Mouse (Mus musculus) gastrocnemius, postnatal 36 days (tissue): ENCODE measurements around the gene Sp1. TPM values are rescaled to one million over a fixed set of nuclear protein-coding genes. Genes with fewer than 3 reads are reported as not detected.
A peak's percentile ranks its signal among the peaks of the same experiment; 100 is the strongest.

Experiments used
- DNase-seq, 2 experiments: peaks; one replicate each; pipeline ENCODE4 v3.0.0; 2022
- intact Hi-C: fragments of 180-260 bp; cut with DNase I; formaldehyde crosslinking; loops from one replicate; pipeline ENCODE4 v1.15.1; 2025
- total RNA-seq, 2 experiments: library from RNA; stranded (reverse); gene quantifications; 2 replicates each; pipeline ENCODE4 v1.2.3; 2021

Gene Sp1
- total RNA-seq, 2 experiments from 2014 or later: 20.2 to 22.8 TPM

- intact Hi-C loops: no loop called here
- peak; percentile 85 to 95 for DNase-seq
Measured at GRCm38 (mm10) chr15:102470183-102470604, 64.3 kb downstream of the Sp1 start, which contains the start of gene Pcbp2. Pcbp2 (plus strand) TSS chr15:102470539.

DNA sequence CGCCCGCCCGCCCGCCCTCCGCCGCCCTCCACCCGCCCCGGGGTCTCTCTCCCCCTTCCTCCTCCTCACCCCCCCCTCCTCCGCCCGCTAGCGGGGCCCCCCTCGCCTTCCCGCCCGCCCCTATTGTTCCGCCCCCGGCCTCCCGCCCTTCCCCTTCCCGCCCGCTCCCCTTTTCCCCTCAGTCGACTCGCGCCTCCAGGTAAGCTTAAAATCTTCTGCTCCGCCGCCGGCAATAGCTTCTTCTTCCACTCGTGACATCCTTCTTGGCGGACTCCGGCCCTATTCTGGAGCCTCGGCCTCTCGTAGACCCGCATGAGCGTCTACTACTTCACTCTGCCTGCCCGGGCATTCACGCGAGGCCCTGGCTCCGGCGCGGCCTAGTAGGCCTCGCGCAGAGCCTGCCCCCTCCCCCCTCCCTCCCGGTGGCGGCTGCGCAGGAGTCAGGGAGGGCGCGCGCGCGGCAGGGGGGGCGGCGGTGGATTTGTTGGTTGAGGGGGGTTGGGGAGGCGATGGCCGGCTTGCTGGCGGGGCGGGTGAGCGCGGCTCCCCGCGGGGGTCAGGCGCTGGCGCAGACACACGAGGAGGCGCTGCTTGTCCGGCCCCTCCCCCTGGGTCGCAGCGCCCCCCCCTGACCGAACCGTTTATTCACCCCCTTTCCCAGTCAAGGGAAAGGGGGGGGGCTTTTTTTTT lies 64.8 kb downstream of the Sp1 start:
- peak; percentile 78 to 81 for DNase-seq
- intact Hi-C loops: no loop called here

DNA sequence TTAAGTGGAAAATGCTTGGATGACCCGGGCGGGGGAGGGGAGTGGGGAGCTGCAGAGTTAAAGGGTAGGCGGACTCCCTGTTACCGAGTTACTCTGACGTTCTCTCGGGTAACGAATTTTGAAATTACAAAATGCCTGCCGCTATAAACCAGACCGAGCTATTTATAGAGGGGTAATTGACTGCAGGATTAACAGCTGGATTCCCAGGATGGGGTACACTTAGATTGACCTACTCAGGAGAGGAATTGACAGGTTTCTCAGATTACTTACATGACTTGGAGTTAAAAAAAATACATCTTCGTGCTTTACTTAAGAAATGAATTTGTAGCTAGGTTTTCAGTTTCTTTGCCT lies 65.3 kb downstream of the Sp1 start:
- DNase-seq: no peak
- intact Hi-C loops: no loop called here

- DNase-seq: no peak
- intact Hi-C loops: no loop called here
Measured at GRCm38 (mm10) chr15:102471727-102472126, 65.8 kb downstream of the Sp1 start.

GRCm38 (mm10) chr15:102473246-102473645 lies 67.3 kb downstream of the Sp1 start:
- intact Hi-C loops: no loop called here
- no peak for DNase-seq

DNA sequence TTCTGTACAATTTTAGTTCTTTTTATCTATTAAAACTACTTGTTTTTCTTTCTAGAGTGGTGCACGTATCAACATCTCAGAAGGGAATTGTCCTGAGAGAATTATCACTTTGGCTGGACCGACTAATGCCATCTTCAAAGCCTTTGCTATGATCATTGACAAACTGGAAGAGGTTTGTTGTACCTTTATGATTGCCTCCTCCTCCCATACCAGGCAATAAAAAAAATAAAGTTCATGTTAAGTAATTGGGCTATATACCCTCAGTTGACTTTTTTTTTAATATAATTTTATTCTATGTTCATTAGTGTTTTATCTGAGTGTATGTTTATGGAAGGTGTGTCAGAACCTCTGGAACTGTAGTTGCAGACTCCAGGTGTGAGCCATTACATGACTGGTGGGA lies 68.6 kb downstream of the Sp1 start:
- intact Hi-C loops: no loop called here
- no peak for DNase-seq

GRCm38 (mm10) chr15:102483136-102483535 lies 77.2 kb downstream of the Sp1 start:
- intact Hi-C loops: no loop called here
- DNase-seq: no peak

DNA sequence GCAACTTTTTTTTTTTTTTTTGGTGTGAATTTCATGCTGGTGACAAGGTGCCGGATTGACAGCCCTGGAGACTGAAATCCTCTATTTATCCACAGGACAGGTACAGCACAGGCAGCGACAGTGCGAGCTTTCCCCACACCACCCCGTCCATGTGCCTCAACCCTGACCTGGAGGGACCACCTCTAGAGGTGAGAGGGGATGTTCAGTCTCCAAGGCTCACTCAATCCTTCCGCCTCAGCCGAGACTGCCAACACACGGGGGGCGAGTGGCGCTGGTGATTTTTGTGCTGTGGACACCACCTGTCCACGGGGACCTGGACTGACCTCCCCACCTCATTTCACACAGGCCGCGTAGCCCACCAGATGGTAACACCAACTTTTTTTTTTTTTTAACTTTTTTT lies 79.9 kb downstream of the Sp1 start:
- intact Hi-C loops: no loop called here
- no peak for DNase-seq

Other genes with a start within 250 kb of the Sp1 start
- gene Zfp740, start 202.9 kb upstream of the Sp1 start, total RNA-seq: 10 to 100 TPM; 24.3 to 26.6 TPM
- gene Csad, start 201.4 kb upstream of the Sp1 start, total RNA-seq: 1 to 10 TPM; 7.5 to 7.6 TPM
- gene Itgb7, start 174.2 kb upstream of the Sp1 start, total RNA-seq: 1 to 10 TPM in 1 of 2 experiments, under 1 TPM in 1; 0.69 to 1.3 TPM
- 1 to 10 TPM; 9.3 to 9.9 TPM for gene Rarg, start 148.6 kb upstream of the Sp1 start, total RNA-seq
- not detected for gene Gm9918, start 135.6 kb upstream of the Sp1 start, total RNA-seq
- 10 to 100 TPM; 12.8 to 13.4 TPM for gene Mfsd5, start 126.7 kb upstream of the Sp1 start, total RNA-seq
- gene Espl1, start 109.9 kb upstream of the Sp1 start, total RNA-seq: under 1 TPM; 0.74 to 0.87 TPM
- 100 to 1,000 TPM; 189 to 216 TPM for gene Pfdn5, start 80.0 kb upstream of the Sp1 start, total RNA-seq
- 10 to 100 TPM; 14.8 to 16.3 TPM for gene Myg1, start 74.4 kb upstream of the Sp1 start, total RNA-seq
- 1 to 10 TPM; 4.3 to 7.3 TPM for gene Aaas, start 55.4 kb upstream of the Sp1 start, total RNA-seq
- not detected for gene Sp7, start 39.0 kb upstream of the Sp1 start, total RNA-seq
- gene Amhr2, start 39.2 kb downstream of the Sp1 start, total RNA-seq: 1 to 10 TPM; 9.1 to 10.0 TPM
- 10 to 100 TPM; 13.4 to 13.7 TPM for gene Prr13, start 52.9 kb downstream of the Sp1 start, total RNA-seq
- 100 to 1,000 TPM; 350 to 411 TPM for gene Pcbp2, start 64.4 kb downstream of the Sp1 start, total RNA-seq
- gene Gm10337, start 97.6 kb downstream of the Sp1 start, total RNA-seq: not detected
- gene Map3k12, start 110.9 kb downstream of the Sp1 start, total RNA-seq: 1 to 10 TPM; 1.6 to 1.9 TPM
- gene Tarbp2, start 112.0 kb downstream of the Sp1 start, total RNA-seq: 10 to 100 TPM; 33.0 to 33.4 TPM
- 1 to 10 TPM; 1.3 to 2.1 TPM for gene Npff, start 118.8 kb downstream of the Sp1 start, total RNA-seq
- gene Gm28047, start 218.9 kb downstream of the Sp1 start, total RNA-seq: 1 to 10 TPM in 1 of 2 experiments, not detected in 1; 1.6 TPM
- gene Atf7, start 219.3 kb downstream of the Sp1 start, total RNA-seq: 10 to 100 TPM; 42.7 to 50.3 TPM